Mouse (Mus musculus) cerebellum, postnatal 36 days (tissue): ENCODE measurements around the gene Spo11.

ENCODE experiments used
- DNase-seq, 2 experiments: peaks; one replicate each; pipeline ENCODE4 v3.0.0; 2021 to 2022; ENCODE audit warnings: mixed read lengths in 2 of 2

Gene Spo11

DNA sequence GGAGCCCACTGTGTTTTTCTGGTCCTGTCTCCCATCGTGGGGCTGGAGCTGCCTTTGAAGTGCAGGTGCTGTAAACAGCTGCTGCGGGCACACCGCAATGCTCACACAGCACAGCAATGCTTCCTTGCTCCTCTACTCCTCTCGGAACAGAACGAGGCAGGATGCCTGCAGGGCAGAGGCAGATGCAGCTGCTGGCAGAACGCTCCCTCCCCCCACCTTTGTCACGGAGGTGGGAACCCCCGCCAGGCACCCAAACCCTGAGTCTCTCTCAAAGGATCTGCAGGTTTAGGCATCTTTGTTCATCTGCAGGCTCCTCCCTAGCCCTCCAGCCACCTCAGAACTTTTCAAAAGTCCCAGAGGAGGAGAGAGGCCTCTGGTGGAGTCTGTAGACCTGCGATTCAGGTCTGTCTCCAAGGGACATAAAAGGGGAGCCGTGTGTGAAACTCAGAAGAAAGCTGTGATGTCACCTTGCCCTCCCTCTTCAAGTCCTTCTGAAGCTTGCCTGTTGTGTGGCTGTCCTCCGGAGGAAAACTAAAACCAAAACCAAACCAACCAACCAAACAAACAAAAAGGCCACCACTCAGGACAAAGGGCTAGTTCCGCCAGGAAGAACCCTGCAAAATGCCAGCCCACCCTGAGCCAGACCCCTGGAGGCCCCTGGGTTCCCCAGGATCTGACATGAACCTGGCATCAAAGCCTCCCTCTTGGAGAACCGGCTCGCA is at the start of gene Spo11:
Gene Spo11 (plus strand): TSS at position 292 of the 722 bp plus-strand sequence.
- no peak for DNase-seq

DNA sequence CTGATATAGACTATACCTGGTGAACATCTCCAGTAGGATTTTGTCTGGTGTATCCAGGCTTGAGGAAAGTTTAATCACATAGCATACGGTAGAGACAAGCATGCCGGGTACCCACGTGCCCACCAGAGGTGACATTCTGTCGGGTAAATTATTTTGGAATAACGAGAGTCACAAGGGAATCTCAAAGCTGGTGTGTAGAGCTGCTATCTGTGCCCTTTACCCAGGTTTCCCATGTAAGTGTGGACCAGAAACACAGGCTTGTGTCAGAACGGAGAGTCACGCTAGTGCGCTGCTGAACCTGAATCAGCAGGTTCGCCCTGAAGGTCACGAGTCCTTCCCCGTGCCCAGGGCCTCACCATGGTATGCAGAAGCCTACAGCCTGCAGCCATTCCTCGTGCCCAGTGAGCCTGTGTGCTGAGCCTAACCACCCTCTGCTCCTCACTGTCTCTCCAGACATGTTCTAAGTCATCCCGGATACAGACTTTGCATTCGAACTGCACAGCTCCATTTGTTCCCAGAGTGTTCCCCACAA is 47.5 kb upstream of the Spo11 start:
- DNase-seq: no peak

DNA sequence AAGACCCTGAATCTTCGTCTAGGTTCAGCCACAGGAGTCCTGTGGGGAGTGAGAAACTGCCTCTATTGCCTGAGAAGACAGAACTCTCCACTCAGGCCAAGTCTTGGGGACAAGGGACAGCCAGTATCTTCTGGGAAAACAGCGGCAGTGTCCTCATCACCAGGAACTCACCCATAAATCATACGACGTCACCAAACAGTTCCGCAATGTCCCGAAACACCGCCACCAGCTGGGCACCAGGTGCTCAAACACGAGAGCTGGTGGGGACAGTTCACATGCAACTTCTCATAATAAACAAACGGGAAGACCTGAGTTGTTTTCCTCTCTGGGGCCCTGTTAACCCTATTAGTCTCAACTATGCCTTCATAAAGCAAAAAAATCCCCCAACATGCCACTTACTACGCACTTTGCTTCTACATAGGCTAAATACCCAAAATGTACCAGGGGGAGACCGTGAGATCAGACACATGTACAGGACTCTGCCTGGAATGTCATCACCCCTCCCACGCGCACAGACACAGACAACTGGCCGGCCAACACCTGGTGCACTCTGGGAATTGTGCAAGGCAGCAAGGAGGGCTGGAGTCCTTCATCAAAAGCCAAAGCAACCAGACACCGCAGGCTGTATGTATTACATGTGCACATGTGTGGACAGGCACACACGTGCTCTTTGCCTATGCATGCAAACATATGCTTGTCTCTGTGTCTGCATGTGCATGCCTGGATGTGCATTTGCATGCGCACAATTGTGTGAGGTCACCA is 46.2 kb upstream of the Spo11 start:
- DNase-seq: no peak

DNA sequence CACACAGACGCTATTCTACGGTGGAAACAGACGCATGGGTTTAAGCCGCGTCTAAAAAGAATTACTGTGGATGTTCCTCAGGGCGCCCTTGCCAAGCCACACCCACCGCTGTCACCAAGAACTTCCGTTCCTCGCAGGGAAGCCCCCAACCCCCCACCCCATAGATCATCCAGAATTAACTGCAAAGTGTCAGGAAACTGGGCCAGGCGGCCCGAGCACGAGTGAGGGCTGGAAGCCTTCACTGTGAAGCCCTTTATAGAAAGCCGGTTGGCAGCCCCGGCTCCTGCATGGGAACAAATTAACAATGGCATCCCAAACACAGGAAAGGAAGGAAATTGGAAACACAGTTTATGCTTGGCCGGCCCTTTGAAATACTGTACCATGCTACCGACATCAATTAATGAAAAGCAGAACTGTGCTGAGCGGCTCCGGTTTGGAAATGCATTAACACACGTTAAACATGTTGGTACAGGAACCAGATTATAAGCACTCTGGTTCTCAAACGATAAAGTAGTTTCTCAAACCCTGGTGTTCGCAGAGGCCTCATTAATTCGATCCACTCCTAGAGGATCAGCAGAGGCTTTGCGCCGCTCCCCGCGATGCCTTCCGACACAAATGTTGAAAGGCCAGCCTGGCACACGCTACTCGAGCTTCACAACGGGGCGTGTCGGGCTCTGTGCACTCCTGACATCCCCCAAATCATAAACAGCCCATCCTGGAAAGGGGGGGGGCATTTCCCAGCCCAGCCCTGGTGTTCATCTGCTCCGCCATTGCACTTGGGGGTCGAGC is 43.7 kb upstream of the Spo11 start:
- DNase-seq: no peak

DNA sequence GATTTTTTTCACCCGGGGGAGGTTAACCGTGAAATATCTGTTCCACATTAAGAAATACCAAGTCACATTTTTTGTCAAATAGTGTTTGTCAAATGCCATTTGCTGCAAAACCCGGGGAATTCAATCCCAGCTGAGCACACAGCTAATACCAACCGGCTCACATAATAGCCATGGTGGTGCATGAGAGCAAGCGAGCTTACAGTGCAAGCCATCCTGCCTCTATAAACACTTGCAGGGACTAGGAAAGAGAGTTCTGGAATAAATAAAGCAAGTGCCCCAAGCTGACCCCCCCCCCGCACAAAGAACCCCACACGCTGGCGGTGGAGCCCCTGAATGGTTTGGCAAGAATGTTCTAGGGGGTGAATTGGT is 43.1 kb upstream of the Spo11 start:
- DNase-seq: no peak

DNA sequence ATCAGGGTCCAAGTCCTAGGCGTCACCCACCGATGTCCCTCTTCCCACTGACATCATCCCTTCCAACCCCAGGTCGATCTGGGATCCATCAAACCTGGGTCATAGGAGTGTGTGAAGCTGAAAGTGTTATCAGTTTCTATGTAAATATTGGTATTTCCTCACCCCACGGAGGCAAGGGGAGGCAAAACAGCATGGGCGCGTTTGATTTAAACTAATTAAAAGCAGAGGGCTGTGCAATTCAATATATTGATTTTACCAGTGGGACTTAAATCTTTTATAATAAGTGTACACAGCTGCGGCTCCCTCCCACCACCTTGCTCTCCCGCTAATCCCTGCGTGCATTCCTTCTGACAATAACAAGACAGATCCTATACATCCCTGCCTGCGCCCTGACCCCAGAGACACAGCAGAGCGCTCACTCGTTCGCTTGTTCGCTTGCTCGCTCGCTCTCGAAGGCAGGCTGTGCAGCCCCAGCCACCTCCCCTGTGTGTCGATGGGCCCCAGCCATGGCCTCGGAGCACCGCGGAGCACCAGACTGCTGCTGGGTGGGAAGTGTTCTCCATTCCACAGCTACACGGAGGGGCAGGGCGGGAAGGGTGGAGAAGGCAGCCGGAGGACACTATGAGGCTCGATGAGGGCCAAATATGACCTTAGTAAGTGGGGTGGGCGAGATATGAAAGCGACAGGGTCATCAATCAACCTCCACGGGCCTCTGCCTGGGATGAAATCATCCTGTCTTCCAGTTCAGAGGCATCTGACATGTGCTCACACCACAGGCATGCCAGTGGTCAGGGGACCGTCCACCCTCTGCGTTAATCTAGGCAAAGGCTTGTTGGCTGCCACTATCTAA is 42.4 kb upstream of the Spo11 start:
- DNase-seq: no peak

DNA sequence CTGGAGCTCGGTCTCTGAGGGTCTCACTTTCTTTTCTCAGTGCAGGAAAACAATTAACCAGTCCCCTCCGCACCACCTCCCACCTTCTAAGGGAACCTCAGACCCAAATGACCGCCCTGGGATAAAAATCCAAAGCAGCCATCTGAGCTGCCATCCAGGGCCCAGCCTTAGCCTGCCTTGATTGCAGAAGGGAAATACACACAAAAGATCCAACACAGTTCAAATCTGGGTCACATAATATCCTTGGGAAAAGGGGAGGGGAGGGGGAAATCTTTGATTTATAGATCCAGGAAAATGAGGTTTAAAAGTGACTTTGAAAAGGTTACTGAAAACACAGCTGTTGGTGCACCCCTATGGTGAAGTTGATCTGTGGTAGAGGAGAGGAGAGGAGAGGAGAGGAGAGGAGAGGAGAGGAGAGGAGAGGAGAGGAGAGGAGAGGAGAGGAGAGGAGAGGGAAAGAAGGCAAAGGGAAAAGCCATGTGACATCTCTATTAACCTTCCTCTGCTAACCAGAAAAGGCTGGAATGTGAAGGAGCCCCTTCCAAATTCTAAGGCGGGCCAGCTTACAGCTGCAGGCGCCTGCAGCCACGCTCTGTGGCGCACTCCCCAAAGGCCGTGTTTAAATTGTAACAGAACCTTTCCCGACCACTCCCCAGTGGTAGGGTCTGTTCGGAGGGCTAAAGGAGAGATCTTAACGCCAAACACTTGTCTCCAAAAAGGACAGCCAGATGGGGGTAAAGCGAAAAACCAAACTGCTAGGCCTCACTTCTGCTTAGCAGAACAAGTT is 41.5 kb upstream of the Spo11 start:
- DNase-seq: no peak

DNA sequence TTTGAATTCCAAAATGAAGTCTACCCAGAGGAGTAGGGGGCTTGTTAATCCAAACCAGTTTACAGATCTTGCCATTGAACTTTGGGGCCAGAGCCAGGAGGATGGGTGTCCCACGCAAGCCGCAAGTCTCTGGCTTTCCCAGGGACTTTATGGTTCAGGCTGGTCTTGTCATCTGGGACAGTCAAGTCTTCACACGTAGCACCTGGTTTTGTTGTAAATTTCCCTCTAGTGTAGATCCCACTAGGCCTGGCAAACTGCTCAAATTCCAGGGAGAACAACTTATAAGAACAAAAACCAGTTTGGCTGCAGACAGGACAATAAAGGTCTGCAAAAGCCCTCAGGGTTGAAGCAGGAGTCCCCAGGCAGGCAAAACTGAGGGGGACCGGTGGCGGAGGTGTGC is 40.7 kb upstream of the Spo11 start:
- no peak for DNase-seq

DNA sequence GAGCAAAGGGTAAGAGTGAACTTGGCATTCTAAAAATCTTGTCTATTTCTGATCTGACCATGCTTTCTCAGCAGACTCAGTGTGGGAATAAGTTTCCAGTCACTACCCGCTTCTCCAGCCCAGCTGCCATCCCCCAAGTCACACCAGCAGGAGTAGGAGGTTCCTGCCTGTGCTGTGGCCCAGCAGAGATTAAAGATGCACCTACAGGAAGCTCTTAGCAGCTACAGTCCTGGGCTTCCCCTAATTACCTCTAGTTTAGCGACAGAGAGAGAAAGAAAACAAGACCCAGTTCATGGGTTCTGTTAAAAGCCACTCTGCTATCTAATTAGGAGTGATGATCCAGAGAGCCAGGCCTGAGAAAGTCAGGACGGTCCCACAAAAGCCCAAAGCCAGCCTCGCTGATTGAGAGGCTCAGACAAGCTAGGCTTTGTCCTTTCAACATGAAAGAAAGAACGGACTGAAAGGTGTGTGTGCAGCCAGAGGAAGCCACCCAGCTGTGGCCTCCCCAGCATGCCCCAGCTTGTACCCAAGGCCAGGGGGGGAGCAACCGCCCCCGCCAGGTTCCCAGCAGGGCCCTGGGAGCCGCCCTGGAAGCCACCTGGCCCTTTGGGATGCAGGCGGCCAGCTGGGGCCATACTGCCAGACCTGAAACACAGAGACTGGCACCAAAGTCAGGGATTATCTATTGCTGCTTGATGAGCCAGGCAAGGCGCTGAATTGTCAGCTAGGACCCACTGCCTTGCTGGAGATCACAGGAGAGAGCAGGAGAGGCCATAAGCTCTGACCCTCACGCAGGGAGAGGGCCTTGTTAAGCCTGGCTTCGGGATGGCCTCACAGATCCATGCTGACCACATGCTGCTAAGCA is 39.9 kb upstream of the Spo11 start:
- DNase-seq: no peak

DNA sequence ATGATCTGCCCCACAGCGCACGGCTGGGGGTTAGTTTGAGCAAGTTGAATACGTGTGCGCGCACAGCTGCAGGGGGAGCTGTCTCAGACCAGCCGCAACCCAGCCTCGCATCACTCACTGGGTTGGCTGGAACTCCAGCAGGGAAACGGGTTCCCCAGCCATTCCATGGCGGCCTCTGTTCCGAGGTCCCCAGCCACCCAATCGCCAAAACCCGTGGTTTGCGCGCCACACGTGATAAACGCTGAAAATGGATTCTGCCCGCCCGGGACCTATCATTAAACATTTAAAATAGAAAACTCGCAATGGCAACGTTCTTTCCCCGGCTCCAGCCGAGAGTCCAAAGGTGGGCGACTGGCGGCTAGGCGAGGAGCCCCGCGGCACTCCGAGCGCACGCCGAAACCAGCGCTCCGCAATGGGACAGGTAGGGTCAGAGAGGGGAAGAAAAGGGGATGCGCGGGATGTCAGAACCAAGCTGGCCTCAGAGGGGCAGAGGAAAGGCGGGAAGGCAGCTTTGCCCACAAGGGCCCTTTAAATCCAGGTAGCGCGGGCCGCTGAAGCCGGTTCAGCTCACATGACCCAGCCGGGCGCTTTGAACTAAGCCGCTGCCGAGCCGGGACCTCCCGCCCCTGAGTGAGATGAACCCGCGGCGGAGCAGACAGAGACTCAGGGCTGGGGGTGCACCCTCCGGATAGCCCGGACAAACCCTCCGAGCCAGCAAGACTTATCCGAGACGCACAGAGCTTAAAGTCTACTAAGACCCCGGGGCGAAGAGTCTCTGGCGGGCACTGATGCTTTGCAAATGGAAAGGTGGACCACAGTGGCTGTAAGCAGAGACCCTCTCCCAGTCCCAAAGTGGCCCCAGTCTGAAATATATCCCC is 38.5 kb upstream of the Spo11 start:
- DNase-seq: no peak

DNA sequence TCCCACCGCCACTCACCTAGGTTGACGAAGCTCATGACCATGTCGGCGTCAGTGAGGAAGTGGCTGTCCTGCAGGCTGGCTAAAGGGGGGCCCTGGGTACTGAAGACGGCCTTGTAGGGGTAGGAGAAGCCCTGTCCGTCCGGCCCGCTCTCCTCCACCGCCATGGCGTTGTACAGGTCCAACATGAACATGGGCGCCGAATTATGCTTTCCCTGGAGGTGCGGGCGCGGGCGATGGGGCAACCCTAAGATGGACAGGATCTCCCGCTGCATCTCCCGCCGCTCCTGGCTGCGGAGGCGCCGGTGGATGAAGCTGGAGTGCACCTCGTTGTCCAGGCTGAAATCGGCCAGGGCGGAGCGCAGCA is 37.9 kb upstream of the Spo11 start:
- no peak for DNase-seq

DNA sequence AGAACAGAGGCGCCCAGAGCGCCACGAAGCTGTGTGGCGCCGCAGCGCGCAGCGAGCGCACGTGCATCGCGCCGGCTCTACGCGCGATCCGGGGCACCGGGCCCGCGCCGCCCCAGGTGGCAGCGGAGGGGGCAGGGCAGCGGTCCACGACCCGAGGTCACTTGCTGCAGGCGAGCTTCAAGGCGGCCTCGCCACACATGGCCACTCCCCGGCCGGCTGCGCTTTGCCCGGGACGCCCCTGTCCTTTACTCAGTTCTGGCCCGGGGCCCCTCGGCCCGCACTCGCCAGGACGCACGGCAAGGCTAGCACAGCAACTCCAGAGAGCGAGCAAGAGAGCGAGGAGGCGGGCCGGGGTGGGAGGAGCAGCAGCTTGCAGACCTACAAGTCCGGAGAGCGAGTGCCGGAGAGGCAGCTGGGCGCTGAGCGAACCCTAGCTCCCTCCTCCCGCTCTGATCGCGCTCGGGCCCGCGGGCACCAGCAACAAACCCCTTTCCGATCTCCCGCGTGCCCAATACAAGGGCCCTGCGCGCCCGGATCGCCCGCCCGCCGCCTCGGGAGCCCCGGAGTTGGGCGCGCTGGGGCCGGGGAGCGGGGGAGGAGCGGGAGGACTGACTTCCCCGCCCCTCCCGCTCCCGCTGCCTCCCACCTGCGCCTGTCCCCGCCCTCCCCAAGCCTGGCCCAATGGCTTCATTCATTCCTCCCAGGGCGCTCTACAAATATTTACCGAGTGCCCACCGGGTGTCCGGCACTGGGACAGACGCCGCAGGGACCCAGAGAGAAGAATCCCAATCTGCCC is 37.3 kb upstream of the Spo11 start, which contains the start of gene Bmp7:
Gene Bmp7 (minus strand): TSS at position 319 of the 796 bp plus-strand sequence.
- no peak for DNase-seq

DNA sequence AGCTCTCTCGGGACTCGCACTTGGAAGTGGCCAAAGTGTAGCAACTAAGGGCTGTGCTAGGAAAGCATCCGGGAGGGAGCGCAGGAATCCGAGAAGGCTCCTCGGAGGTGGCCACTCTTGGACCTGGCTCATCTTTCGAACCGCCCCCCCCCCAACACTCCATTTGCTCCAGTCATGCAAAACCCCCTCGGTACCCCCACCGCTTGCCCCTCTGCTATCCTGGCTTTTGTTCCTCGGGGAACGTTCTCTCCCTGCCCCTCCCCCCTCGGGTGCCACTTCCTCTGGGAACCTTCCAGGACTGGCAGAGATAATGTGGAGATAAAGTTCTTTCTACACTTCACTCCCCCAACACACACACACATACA is 36.7 kb upstream of the Spo11 start:
- no peak for DNase-seq

DNA sequence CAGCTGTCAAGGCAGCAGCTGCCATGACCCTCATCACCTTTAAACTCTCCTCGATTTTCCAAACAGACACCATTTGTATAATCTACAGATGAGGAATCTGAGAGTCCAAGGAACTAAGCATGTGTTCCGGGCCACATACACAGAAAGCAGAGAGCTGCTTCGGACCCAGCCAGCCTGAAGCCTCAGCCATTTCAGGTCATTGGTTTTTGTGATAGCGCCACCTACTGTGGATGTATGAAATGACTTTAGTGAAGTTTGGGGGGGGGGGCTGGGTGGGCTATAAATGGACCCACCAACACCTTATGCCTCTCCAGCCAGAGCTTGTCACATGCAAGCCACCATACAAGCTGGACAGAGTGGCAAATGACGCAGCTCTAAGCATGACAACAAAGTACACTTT is 28.4 kb upstream of the Spo11 start:
- DNase-seq: no peak

DNA sequence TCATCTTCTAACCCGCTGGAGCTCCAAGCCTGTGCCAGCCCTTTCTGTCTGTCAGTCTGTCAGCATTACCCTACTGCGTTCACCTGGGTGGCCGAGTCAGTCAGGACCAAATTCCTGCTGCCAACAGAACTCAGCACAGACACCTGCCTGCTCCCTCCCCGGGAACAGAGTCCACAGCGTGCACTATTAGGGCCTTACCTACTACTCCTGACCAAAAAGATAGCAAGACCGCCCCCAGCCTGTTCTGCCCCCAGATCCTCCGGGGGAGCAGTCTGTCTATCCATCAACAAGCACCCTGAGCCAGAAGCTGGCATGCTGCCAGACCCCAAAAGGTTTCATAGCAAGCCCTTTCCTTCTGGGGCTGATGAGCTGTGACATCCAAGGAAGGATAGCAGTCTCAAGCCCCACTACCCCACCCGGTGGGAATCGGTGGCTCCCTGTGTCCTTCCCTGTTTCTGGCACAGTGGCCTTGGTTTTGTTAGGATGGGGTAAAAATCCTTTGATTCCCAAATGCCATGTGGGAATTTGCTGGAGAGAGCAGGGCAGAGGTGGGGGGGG is 27.3 kb upstream of the Spo11 start:
- DNase-seq: no peak

DNA sequence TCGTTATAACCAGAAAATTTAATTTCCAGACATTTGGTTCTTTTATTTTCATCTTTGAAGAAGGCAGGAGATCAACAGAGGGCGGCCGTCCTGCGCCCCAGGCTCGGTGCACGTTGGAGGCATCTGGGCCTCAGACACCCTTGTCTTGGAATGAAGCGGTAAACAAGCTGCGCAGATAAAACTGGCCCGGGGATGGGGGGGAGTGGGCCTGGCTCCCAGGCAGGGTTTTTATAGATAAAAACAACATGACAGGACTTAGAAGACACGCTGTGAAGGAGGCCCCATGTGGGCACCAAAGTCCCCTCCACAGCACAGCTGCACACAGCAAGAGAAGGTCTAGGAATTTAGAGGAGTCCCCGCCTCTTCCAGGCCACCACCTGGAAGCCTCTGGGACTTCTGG is 26.8 kb upstream of the Spo11 start:
- DNase-seq: no peak

DNA sequence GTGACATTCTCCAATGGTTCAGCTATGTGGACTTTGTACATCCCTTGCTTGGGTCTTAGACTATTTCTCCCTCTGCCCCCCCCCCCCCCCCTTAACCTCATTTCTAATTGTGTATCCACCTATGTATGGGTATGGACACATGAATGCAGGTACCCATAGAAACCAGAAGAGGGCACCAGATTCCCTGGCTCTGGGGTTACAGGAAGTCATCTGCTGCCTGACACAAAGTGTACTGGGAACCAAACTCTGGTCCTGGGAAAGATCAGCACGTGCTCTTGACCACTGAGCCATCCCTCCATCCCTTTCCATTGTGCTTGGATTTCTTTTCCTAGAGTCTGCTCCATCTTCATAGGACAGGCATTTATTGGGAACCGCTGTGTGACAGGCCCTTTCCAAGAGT is 25.5 kb upstream of the Spo11 start:
- no peak for DNase-seq

DNA sequence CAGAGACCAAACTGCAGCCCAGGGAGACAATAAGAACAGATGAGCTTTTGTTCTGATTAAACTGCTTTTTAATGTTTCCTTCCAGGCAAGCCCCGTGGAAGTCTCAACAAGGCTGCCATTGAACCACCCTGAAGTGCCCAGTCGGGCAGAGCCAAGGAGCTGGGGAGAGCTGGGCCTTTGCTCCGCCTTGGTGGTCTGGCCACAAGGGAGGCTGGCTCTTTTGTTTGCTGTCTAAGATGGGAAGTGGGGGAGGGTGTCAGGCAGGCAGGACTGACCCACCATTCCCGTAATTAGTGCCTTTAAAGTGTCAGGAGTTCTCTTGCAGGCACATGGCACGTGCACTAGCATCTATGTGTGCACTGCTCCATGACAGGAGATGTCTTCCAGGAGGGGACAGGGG is 18.9 kb upstream of the Spo11 start:
- DNase-seq: no peak
